Mouse (Mus musculus) layer of hippocampus, adult 8-10 months (tissue): Measurements from ENCODE around the gene Hoxc6. TPM values are rescaled to one million over a fixed set of nuclear protein-coding genes. Genes with fewer than 3 reads are reported as not detected.

Experiments
- DNase-seq, 2 experiments: peaks; one replicate each; pipeline ENCODE4 v3.0.0; 2022; ENCODE audit warnings: low spot score in 2 of 2
- total RNA-seq, 4 experiments: library from RNA; stranded (reverse); gene quantifications; 2 replicates each; pipeline ENCODE4 v1.2.4; 2022

Gene Hoxc6
- not detected for total RNA-seq

GRCm38 (mm10) chr15:102997939-102998355 lies at the start of gene Hoxc6:
TSS of gene Hoxc6 (plus strand) at chr15:102998257.
- no peak for DNase-seq

DNA sequence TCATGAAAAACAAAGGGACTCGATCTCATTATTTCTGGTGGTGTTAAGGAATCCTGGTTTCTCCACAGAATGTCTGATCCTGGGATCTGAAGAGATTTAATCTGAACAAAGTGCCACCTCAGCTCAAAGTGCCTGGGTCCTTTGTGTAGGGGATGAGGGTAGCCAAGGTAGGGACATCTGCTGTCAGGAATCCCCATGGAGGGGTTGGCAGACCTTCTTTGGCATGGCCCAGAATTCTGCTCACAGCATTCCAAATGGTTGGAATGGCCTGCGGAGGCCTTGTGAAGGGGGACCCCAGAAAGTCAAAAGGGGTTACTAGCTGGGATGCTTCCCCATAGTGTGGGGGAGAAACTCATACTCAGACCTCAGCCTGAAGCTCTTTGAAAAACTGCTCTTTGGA lies 49.2 kb upstream of the Hoxc6 start:
- no peak for DNase-seq

DNA sequence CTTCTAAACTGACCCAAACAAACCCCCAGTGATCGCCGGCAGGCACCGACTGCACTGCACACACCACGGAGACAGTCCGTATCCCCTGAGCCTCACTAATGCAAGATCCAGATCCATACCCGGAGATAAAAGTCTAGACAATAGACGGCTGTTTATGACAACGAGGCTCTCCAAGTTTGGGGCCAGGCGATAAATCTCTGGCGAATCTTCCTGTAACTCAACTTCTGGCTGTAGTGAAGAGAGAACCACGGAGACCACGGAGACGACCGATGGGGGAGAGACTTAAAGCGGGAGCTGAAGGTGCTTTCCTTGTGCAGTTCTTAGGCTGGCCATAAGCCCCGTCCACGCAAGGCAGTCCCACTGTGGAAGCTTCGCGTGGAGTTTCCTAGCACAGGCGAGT lies 48.4 kb upstream of the Hoxc6 start:
- DNase-seq, result no peak

- no peak for DNase-seq
These were observed 47.2 kb upstream of the Hoxc6 start for GRCm38 (mm10) chr15:102950877-102951276.

DNA sequence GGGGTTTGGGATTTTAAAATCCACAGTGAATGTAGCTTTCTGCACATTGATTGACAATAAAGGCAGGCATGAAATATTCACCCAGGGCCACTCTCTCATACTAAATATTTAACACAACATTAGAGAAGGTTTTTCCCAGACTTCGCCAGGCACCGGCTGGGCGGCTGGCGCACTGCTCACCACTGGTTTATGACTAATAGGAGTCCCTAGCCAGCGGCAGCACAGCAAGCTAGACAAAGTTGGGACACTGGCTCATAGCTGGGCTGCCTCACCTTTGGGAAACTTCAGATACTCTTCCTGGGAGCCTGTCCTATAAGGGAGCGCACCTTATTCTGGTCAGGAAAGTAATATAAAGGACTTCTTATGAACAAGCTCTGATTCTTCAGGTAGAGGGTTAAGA lies 44.5 kb upstream of the Hoxc6 start:
- DNase-seq, result no peak

DNA sequence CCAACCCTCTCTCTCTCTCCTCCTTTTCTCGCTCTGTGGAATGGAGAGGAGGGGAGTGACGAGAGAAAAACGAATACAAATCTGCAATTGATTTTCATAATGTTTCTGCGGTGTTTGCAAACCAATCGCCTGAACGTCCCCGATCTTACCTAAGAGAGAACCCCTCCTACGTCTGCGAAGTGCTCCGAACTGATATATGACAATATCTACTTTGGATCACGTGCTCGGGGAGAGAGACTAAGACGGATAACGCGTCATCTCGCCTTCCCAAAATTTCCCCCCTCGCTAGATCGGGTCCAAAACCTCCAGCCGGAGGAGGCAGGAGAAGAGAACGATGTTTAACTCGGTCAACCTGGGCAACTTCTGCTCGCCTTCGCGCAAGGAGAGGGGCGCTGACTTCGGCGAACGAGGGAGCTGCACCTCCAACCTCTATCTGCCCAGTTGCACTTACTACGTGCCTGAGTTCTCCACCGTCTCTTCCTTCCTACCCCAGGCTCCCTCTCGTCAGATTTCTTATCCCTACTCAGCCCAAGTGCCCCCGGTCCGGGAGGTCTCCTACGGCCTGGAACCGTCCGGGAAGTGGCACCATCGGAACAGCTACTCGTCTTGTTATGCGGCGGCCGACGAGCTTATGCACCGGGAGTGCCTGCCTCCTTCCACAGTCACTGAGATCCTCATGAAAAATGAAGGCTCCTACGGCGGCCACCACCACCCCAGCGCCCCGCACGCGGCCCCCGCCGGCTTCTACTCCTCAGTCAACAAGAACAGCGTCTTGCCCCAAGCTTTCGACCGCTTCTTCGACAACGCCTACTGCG lies 43.7 kb upstream of the Hoxc6 start, which contains the start of gene Hoxc11:
TSS of gene Hoxc11 (plus strand) at position 236 of the 815 bp plus-strand sequence.
- DNase-seq, result no peak

DNA sequence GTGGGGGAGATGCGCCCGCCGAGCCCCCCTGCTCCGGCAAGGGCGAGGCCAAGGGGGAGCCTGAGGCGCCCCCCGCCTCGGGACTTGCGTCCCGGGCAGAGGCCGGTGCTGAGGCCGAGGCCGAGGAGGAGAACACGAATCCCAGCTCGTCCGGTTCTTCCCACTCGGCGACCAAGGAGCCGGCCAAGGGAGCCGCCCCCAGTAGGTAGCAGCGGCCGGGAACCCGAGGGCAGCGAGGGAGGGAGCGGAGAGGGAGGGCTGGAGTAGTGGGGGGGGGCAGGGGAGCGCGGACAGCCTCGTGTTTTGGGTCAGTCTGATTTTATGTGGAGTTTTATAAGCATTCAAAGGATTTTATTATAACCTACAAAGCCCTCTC lies 43.1 kb upstream of the Hoxc6 start:
- DNase-seq, result no peak

GRCm38 (mm10) chr15:102955833-102956640 lies 42.0 kb upstream of the Hoxc6 start:
- DNase-seq, result no peak

GRCm38 (mm10) chr15:102956906-102957305 lies 41.2 kb upstream of the Hoxc6 start:
- DNase-seq, result no peak

GRCm38 (mm10) chr15:102959663-102960191 lies 38.3 kb upstream of the Hoxc6 start:
- DNase-seq, result no peak

DNA sequence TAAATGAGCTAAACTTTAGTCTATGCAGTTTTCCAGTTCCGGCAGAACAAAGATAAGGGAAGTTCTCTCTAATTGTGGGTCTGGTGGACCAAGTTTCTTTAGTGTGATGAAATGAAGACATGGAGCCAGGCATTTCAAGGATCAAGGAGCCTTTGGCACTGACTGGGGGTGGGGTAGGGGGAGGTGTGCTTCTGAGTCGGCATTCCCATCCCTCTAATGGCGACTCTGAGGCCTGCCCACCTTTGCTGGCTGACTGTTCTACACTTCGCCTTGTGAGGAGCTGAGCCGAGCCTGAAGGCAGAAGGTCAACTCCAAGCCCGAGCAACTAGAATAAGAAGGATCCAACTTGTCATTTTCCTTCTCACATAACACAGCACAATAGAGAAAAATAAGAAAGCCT lies 36.3 kb upstream of the Hoxc6 start:
- DNase-seq, result no peak

DNA sequence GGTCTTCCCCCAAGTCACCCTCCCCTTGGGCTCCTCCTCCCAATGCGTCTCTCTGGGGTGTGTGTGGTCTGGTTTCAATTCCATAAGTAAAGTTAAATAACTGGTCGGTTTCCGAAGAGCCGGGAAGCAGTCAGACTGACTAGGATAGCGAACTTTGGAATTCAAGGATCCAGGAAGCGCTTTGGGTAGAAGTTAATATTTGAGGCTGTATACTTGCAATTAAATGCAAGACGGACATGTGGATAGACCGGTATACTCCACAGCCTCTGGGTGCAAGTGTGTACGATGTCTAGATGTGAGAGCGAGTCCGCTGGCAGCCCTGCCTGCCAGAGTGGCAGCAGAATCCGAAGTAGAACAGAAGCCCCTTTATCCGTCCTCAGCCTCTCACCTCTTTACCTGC lies 35.6 kb upstream of the Hoxc6 start:
- DNase-seq, result no peak

DNA sequence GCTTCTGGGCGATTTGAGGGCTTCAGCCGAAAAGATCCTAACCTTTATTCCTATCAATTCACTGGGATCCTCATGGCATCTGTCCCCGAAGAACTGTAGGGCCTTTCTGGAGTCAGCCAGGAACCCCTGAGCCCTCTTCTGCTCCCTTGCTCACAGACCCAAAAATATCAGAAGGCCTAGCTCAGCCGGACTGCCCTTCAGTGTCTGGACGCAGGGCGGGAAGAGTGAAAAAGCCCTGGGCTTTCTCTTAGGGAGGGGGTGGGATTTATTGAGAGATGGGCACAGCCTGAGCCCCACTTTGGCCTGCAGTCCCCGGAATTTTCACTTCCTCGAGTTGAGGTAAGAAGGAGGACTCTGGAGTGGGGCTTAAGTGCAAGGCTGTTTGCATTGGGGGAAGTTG lies 34.8 kb upstream of the Hoxc6 start:
- no peak for DNase-seq

- DNase-seq, result no peak
These were observed 34.1 kb upstream of the Hoxc6 start for GRCm38 (mm10) chr15:102963671-102964640.

GRCm38 (mm10) chr15:102965003-102965891 lies 32.8 kb upstream of the Hoxc6 start:
- DNase-seq, result no peak

- DNase-seq, result no peak
These were observed 31.9 kb upstream of the Hoxc6 start for GRCm38 (mm10) chr15:102965892-102966775.

DNA sequence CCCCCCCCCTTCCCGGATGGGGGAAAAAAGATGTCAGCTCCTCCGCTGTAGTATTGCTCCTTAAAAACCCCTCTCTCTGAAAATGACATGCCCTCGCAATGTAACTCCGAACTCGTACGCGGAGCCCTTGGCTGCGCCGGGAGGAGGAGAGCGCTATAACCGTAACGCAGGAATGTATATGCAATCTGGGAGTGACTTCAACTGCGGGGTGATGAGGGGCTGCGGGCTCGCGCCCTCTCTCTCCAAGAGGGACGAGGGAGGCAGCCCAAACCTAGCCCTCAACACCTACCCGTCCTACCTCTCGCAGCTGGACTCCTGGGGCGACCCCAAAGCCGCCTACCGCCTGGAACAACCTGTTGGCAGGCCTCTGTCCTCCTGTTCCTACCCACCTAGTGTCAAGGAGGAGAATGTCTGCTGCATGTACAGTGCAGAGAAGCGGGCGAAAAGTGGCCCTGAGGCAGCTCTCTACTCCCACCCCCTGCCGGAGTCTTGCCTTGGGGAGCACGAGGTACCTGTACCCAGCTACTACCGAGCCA lies 31.2 kb upstream of the Hoxc6 start, which contains the start of gene Hoxc10:
TSS of gene Hoxc10 (plus strand) at position 21 of the 536 bp plus-strand sequence.
- DNase-seq, result no peak

GRCm38 (mm10) chr15:102967312-102967510 lies 30.8 kb upstream of the Hoxc6 start, which contains the start of gene Hoxc5:
TSS of gene Hoxc5 (plus strand) at chr15:102967443.
- no peak for DNase-seq
